Mouse (Mus musculus) small intestine, adult 2 months (tissue): ENCODE data around the gene Adcy2. TPM values are rescaled to one million over a fixed set of nuclear protein-coding genes. Genes with fewer than 3 reads are reported as not detected.

Experiments
- H3K27ac ChIP-seq: fragments of 200-500 bp; 2 replicates; pipeline ENCODE4 v1.5.1; 2012; ENCODE audit warnings: low read depth, low read length, control low read depth, inconsistent platforms; ENCODE audit not compliant: insufficient read depth
- H3K27me3 ChIP-seq: fragments of 200-500 bp; 2 replicates; pipeline ENCODE4 v1.6.1; 2012; ENCODE audit warnings: mild to moderate bottlenecking, moderate library complexity, low read length, inconsistent platforms; ENCODE audit not compliant: control insufficient read depth, insufficient read depth
- H3K36me3 ChIP-seq: fragments of 200-500 bp; 2 replicates; pipeline ENCODE4 v1.6.1; 2012; ENCODE audit warnings: mild to moderate bottlenecking, low read length, control low read depth, inconsistent platforms; ENCODE audit not compliant: control insufficient read depth, insufficient read depth
- H3K4me1 ChIP-seq: fragments of 200-500 bp; 2 replicates; pipeline ENCODE4 v1.6.1; 2012; ENCODE audit warnings: low read length, inconsistent platforms, mixed read lengths; ENCODE audit not compliant: control insufficient read depth, insufficient read depth, insufficient read length
- H3K4me3 ChIP-seq: fragments of 200-500 bp; 2 replicates; pipeline ENCODE4 v1.5.1; 2012; ENCODE audit warnings: low read depth, mild to moderate bottlenecking, control low read depth, inconsistent platforms, low read length, moderate library complexity
- CTCF ChIP-seq: fragments of 200-500 bp; IDR thresholded peaks from 2 replicates; pipeline ENCODE4 v1.5.1; 2012; ENCODE audit warnings: low read depth, mild to moderate bottlenecking, control low read depth, inconsistent platforms, low read length, moderate library complexity, mixed read lengths; ENCODE audit not compliant: insufficient replicate concordance, insufficient read length; ENCODE audit errors: extremely low read depth
- POLR2A ChIP-seq: fragments of 200-500 bp; IDR thresholded peaks from 2 replicates; pipeline ENCODE4 v1.6.1; 2012; ENCODE audit warnings: low read depth, mild to moderate bottlenecking, control low read depth, inconsistent platforms, low read length, moderate library complexity
- whole genome bisulfite sequencing: fragments of 180-500 bp; shearing (Covaris S2); methylation state at CpG from one replicate; pipeline ENCODE4 v1.1.7; 2018; 5-methylcytosine and 5-hydroxymethylcytosine counted together
- polyA plus RNA-seq: library from polyadenylated mRNA; depleted of rRNA; stranded (reverse); fragments of >200 nt; gene quantifications from 2 replicates; pipeline ENCODE4 v1.2.3, GENCODE M21; 2012

Adcy2 gene
- polyA plus RNA-seq, 1 experiment: 0.51 TPM

GRCm38 (mm10) chr13:68828441-68828840, 170.9 kb downstream of the Adcy2 start:
- Histone ChIP-seq H3K4me1 (no peaks in the 10 kb centered on the region), H3K4me3 (no peak overlapping the region), H3K27me3 (no peaks in the 10 kb centered on the region), H3K27ac (no peak overlapping the region), H3K36me3 (no peaks in the 10 kb centered on the region)
- TF ChIP-seq POLR2A (no peak), CTCF (no peak)
- WGBS: 82% methylated on average over 4 of the region's 4 CpGs

GRCm38 (mm10) chr13:68826461-68826860, 172.9 kb downstream of the Adcy2 start:
- H3K4me1 ChIP-seq: no peaks in the 10 kb centered on the region
- no peak overlapping the region for H3K4me3 ChIP-seq
- WGBS: 88% methylated on average over 1 of the region's 1 CpGs
- no peaks in the 10 kb centered on the region for H3K27me3 ChIP-seq
- H3K36me3 ChIP-seq: no peaks in the 10 kb centered on the region
- no peak overlapping the region for H3K27ac ChIP-seq
- TF ChIP-seq POLR2A (no peak), CTCF (no peak)

DNA sequence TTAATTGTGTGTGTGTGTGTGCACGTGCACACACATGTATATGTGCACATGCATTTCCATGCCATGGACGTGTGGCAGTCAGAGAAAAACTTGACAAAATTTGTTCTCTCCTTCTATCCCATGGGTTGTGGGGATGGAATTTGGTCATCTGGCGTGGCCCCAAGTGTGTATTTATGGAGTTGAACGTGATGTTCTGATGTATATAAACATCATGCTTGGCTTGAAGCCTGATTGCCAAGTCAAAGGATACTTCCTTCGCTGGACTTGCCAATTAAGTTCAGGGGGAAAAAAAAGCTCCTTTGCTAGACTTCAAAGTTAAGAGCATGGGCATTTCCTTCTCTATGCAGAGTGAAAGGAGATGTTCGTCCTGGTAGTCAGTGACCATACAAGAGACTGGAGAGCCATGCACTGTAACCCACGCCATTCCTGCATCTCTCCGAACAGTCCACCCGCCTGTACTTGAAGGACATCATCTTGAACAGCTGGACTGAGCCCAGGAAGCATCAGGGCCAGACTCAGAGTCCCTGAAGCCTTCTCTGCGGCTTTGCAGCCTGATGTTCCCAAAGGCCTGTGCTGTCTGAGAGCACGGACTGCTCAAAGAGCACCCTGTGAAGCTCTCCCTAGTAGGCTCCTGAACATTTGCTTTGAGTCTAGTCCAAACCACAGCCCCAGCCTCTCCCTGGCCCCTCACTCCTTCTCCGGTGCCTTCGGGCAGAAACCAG, 178.3 kb downstream of the Adcy2 start:
- no peaks in the 10 kb centered on the region for H3K4me1 ChIP-seq
- H3K27ac ChIP-seq: no peak overlapping the region
- H3K36me3 ChIP-seq: no peaks in the 10 kb centered on the region
- H3K4me3 ChIP-seq: no peak overlapping the region
- H3K27me3 ChIP-seq: no peaks in the 10 kb centered on the region
- no peak for TF ChIP-seq POLR2A
- TF ChIP-seq CTCF: no peak
- WGBS: 69% methylated on average over 13 of the region's 13 CpGs

GRCm38 (mm10) chr13:68815704-68816477, 183.4 kb downstream of the Adcy2 start:
- H3K27me3 ChIP-seq: no peaks in the 10 kb centered on the region
- H3K27ac ChIP-seq: no peak overlapping the region
- TF ChIP-seq POLR2A (no peak), CTCF (no peak)
- no peaks in the 10 kb centered on the region for H3K4me1 ChIP-seq
- H3K36me3 ChIP-seq: no peaks in the 10 kb centered on the region
- 71% methylated on average over 4 of the region's 4 CpGs for WGBS
- H3K4me3 ChIP-seq: no peak overlapping the region

GRCm38 (mm10) chr13:68811185-68811584, 188.2 kb downstream of the Adcy2 start:
- no peaks in the 10 kb centered on the region for H3K27me3 ChIP-seq
- no peaks in the 10 kb centered on the region for H3K4me1 ChIP-seq
- TF ChIP-seq POLR2A: no peak
- no peak for TF ChIP-seq CTCF
- H3K36me3 ChIP-seq: no peaks in the 10 kb centered on the region
- no peak overlapping the region for H3K27ac ChIP-seq
- no peak overlapping the region for H3K4me3 ChIP-seq
- WGBS: 93% methylated on average over 3 of the region's 3 CpGs

DNA sequence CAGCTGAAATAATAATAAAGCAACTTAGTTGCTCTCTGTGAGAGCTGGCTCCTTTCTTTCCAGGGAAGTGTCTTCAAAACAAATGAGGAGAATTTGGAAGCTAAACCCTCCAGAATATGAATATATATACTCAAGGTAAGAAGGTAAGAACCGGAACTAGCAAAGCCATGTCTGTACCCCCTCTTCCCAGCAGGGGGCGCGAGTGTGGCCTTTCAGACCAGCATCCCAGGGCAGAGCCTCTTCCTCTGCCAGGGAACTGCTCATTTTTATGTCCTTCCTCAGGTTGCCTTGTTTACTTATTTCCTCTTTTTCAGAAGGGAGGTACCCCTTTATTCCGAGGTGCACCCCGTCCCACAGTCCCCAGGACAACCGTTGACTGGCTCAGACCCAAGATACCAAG, 199.6 kb downstream of the Adcy2 start:
- TF ChIP-seq POLR2A (no peak), CTCF (no peak)
- Histone ChIP-seq H3K27ac (no peak overlapping the region), H3K4me1 (no peaks in the 10 kb centered on the region), H3K36me3 (no peaks in the 10 kb centered on the region), H3K4me3 (no peak overlapping the region), H3K27me3 (no peaks in the 10 kb centered on the region)
- 61% methylated on average over 6 of the region's 6 CpGs for WGBS

- H3K4me3 ChIP-seq: no peak overlapping the region
- no peaks in the 10 kb centered on the region for H3K36me3 ChIP-seq
- no peak overlapping the region for H3K27ac ChIP-seq
- no peaks in the 10 kb centered on the region for H3K4me1 ChIP-seq
- H3K27me3 ChIP-seq: no peaks in the 10 kb centered on the region
- TF ChIP-seq POLR2A (no peak), CTCF (no peak)
Measured at GRCm38 (mm10) chr13:68793286-68793685, 206.1 kb downstream of the Adcy2 start.
